Mouse (Mus musculus): ENCODE data around the gene Scp2. TPM values are rescaled to one million over a fixed set of nuclear protein-coding genes. Genes with fewer than 3 reads are reported as not detected.

Gene Scp2
- 10 to 100 TPM; 91.4 to 96.2 TPM for total RNA-seq (2023)

GRCm38 (mm10) chr4:108144880-108145279 is at the start of gene Scp2:
TSS of gene Scp2 (minus strand) at chr4:108144998.

DNA sequence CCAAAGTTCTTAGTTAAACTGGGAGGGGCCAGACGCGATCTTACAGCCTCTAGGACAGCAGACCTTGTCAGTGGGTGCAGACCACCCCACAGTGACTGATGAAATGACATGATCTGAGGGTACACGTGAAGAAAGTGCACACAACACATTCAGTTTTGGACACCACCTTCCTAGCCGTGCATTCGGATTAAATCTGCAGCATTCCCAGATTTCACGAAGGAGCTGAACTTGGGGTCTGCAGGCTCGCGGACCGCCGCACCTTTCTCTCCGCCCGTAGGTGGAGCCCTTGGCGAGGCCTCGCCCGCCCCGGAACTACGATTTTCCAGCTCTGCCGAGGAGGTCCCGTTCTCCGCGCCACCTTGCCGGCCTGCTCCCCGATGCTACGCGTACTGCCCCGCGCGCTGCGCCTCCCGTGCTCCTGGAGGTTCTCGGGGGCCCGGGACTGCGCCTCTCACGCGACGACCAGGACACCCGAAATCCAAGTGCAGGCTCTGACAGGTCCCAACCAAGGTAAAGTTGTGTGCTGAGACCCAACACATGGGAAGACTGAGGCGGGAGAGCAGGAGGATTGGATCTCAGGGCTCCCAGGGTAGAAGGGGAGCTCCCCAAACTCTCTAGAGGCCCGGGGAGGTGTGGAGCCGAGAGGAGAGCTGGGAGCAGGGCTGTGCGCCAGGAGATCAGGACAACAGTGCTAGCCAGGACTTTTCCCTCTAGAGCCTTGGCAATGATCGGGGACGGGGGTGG is 20.5 kb upstream of the Scp2 start, which contains the start of gene Echdc2:
TSS of gene Echdc2 (plus strand) at position 286 of the 744 bp plus-strand sequence.

DNA sequence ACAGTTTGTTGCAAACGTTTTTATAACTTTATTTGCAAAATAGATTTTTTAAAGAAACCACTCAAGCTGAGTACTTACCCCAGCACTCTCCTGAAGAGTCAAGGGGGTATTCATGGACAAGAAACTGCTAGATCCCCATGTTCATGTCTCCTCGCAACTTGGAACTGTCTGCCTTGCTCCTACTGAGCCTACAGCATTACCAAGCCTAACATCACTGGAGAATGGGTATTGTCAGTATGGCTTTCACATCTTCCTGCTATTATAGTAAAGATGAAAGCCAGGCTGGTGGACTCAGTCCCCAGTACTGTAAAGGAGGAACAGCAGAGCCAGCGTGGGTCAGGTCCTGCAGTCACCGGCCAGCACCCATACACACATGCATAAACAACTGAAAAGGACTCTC is 48.5 kb downstream of the Scp2 start, which contains the start of gene Podn:
TSS of gene Podn (minus strand) at position 101 of the 400 bp plus-strand sequence.

Other genes starting within 250 kb of the Scp2 start
- 10 to 100 TPM; 13.8 to 16.5 TPM for gene Cpt2, start 221.4 kb downstream of the Scp2 start, total RNA-seq (2023)
- not detected for gene Slc1a7, start 176.7 kb downstream of the Scp2 start, total RNA-seq (2023)
- gene Podn, start 48.6 kb downstream of the Scp2 start, total RNA-seq (2023): under 1 TPM in 1 of 2 experiments, not detected in 1; 0.74 TPM
- not detected for gene Echdc2, start 20.4 kb upstream of the Scp2 start, total RNA-seq (2023)
- gene Zyg11a, start 73.0 kb upstream of the Scp2 start, total RNA-seq (2023): not detected
- 10 to 100 TPM; 38.0 to 39.8 TPM for gene Zyg11b, start 156.1 kb upstream of the Scp2 start, total RNA-seq (2023)
- 10 to 100 TPM; 19.5 to 21.7 TPM for gene Coa7, start 183.1 kb upstream of the Scp2 start, total RNA-seq (2023)
- not detected for gene Shisal2a, start 238.4 kb upstream of the Scp2 start, total RNA-seq (2023)

All from B cell, adult 67 days (primary cell).